Mouse (Mus musculus) layer of hippocampus, postnatal 36 days (tissue): ENCODE data around the gene Pde4b. TPM values are rescaled to one million over a fixed set of nuclear protein-coding genes. Genes with fewer than 3 reads are reported as not detected.

ENCODE experiments used
- DNase-seq, 2 experiments: peaks; one replicate each; pipeline ENCODE4 v3.0.0; 2022
- total RNA-seq, 2 experiments: library from RNA; stranded (reverse); gene quantifications; 2 replicates each; pipeline ENCODE4 v1.2.3; 2021

Gene Pde4b
- total RNA-seq, 2 experiments from 2014 or later, result 65.7 to 71.9 TPM

DNA sequence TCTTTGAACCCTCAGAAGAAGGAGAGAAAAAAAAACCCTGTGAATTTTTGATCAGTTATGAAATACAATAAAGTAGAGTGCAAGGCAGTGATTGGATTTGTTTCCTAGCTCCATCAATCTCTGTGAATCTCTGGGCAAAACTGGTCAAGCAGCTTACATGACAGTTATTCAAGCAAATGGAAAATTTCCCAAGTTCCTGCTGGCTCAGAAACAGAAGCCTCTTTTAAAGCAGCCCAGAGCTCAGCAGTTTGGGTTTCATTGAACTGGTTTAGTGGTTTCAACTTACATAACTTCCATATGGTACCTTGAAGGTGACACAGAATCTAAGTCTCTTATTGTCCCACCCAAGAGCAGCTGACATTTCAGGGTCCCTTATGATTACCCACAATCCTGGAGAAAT lies 210.2 kb downstream of the Pde4b start:
- DNase-seq, result no peak

DNA sequence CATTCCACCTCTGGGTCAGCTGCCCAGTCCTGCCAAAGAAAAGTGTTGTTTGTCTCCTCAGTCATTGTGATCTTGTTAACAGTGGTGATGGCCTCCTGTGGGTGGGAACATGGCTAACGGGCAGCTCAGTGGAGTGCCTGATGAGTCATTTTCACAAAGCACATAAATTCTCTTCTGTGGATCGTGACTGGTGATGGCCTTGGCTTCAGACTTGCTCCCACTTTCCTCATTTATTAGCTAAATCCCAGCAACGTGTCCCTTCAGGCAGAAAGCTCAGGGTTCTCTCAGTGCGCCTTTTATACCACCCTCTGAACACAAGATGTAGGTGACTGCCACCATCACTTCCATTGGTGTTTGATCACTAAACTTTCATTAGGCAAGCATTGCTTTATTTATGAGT lies 215.2 kb downstream of the Pde4b start:
- DNase-seq, result no peak

DNA sequence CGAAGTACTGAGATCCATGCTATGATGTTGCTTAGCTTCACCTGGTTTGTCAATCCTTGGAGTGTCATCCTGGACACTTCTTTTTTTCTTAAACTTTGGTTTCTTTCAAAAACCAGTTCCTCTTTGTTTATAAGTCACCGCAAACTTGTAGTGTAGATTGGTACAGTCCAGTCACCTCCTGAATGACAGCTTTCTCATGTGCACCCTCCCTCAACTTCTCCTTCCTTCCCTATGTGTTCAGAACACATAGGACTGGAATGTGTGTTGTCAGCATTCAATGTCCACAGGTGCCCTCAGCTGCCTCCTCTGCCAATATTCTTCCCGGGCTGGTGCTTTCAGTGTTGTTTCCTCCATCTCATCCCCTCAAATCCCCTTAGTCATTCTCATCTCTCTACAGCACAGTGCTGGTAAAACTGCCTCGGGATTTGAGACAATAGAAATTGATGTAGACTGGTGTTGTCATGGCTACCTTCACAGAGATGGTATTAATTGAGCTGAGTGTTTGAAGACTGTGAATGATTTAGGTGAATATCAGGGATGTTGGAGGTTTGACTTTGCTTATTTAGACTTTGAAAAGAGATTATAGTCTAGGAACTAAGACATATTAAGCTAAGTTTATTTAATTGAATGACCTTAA lies 220.4 kb downstream of the Pde4b start:
- DNase-seq, result no peak

DNA sequence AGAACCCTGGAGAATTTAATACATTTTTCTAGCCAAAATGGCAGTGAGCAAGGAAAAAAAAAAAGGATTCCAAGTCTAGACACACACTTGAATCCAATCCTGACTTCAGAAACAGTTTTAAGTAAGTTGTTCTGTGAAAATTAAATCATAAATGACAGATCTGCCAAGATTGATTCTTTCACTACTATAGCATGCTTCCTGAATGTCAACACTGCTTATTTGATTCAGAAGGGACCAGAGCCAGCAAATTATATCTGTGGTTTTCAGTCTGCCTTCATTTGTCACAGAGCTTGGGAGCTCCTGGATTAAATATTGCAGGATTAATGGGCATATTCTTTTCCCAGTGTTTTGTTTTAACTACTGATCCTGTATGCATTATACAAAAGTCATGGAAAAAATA lies 223.3 kb downstream of the Pde4b start:
- DNase-seq, result no peak

DNA sequence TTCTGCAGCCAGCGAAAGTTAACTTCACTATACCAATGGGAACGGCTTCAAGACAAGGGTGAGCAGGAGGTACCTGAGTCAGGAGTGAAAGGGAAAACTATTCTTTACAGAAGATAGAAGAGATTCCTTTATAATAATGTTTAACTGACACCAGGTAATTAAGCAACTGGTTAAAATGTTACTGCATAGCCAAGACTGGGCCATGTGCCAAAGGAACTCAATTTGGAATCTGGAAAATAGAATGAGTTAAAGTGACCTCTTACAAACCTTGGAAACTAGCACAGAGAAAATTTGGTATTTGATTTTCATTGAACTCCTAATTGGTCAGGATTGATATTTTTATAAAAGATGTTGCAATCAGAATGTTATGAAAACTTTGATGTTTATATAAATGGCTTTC lies 228.7 kb downstream of the Pde4b start:
- DNase-seq, result no peak

DNA sequence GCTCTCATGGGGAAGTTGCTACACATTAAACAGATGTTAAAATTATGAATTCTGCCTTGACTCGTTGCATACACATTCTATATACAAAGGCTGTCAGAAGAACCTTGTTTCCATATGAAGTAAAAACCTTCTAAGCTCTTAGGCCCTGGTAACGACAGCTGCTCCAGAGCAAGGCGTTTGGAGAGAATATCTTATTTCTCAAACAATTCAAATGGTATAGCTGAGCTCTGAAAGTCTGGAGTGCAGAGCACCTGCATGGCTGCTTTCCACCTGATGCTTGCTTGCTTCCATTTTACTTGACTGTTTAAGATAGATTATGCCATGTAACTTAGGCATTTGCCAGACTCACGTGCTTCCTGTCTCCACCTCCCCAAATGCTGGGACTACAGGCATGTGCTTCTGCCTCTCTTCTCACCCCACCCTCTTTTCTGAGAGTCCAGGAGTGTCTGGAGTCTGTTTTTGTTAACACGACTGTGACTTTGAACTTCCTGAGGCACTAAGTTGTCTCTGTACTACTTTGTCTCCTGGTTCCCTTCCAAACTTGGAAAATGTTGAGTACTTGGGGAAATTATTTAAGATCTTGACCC lies 229.4 kb downstream of the Pde4b start:
- no peak for DNase-seq

DNA sequence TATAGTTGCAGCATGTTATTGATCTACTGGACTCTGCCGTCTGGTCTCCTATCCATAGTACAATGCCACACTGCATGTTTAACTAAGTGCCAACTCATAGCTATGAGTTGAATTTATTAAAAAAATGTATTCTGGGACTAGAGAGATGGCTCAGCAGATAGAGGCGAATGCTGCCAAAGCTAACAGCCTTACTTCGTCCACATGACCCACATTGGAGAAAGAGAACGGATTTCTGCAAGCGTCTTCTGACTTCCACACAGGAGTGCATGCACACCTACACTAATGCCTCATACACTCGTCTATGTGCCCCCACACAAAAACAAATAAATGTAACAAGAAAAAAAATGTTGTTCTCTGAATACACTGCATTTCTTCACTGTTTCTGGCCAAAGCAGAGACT lies 231.3 kb downstream of the Pde4b start:
- no peak for DNase-seq

DNA sequence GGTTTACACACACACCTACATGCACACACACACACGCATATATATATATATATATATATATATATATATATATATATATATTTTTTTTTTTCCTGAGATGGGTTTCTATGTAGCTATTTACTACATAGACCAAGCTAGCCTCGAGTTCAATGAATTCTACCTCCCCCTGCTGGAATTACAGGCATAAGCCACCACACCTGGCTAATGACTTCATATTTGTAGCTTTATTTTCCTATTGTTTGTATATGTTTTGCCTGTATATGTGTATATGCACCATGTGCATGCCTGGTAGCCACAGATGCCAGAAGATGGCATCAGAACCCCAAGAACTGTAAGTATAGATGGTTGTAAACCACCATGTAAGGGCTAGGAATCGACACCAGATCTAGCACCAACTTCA lies 234.0 kb downstream of the Pde4b start:
- DNase-seq, result no peak

DNA sequence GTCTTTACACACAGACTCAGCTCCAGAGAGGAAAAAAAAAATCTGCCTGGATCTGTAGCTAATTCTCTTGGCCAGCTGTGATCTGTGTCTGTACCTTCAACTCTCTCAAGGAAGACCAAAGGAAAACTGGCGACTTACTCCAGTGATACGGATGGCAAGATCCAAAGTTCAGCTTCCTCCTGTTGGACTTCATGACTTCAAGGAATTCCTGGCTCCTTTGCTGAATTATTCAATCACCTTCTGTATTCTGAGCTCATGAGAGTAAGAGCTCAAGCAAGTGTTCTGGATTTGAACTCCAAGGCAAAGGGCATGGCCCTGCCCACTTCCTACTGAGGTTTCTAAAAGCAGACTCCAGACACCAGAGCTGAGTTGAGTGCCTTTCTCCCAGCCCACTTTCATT lies 245.0 kb downstream of the Pde4b start:
- no peak for DNase-seq

DNA sequence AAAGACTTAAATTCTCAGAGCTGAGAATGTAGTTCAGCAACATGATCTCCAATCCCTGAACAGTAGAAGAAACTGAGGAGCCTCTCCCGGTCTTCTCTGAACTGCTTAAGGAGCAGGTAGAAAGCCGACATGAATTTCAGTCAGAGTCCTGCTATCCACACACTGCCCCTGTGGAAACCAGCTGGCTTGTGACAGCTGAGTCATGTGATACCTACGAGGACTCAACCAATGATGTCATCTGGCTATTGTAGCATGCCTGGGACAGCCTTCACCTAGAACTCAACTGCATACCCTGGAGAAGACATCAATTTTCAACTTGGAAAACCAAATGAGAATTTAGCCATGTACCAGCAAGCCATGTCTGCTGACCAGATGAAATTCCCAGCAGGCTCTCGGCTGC lies 245.5 kb downstream of the Pde4b start:
- DNase-seq, result no peak

DNA sequence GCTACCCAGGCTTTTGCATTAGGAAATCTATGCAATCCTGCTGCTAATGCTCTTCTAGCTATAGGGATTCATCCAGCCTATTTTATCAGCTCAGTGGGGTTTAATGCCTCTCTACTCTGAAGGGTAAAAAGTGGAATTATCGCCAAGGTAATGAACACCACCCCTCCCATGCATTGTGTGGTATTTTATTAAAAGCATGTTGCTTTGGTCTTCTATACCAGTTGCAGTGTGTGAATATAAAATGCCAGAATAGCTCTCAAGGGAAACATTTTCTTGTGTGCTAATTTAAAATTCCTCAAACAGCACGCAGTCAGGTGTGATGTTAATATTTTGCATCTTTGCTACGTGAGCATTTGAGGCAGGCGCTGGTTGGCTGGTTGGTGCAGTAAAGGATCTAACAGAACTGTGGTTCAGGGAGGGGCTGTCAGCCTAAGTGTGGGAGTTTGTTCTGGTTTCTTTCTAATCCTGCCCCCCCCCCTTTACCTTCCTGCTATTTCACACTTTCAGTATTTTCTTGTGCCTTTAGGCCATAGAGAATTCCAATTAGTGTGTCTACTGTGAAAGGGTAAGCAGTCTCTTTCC lies 259.7 kb downstream of the Pde4b start:
- no peak for DNase-seq

DNA sequence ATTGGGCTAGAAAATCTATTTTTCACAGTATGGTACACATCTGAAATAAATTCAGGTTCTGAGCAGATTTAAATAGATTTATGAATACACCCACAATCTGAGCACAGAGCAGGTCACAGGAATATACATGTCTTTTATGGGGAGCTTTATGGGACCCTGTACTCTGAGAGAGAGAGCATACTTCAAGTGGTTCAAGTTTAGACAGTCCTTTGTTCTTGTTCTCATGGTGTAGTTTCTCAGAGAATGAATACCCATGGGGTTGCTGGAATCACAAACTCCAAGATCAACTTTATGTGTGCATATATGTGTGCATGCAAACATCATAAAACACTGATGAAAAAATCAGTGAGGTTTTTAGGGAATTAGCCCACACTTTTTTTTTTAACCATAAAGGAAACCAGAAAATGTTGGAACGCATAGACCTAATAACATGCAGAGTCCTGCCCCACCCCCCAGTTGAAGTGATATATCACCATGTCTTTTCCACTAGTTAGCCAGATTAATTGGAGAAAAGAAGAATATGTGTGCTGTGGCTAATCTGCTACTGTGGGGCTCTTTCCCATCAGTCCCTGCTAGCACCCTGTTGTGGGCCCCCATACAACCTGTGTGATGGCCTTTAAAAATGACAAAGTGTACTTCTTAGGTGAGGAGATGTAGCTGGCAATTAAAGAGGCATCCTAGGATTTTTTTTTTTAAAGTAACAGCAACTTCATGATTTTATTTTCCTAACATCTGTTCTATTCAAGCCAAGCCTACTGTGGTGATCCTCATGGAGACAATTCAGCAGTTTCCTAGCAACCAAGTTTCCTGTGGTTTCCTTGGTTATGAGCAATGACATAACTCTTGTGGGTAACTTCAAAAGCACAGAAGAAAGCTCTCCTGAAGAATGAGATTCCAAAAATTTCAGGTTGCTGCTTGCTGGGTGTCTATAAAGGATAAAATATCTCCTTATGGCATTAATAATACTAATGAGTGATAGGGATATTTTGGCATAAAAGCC lies 264.4 kb downstream of the Pde4b start:
- DNase-seq, result no peak

DNA sequence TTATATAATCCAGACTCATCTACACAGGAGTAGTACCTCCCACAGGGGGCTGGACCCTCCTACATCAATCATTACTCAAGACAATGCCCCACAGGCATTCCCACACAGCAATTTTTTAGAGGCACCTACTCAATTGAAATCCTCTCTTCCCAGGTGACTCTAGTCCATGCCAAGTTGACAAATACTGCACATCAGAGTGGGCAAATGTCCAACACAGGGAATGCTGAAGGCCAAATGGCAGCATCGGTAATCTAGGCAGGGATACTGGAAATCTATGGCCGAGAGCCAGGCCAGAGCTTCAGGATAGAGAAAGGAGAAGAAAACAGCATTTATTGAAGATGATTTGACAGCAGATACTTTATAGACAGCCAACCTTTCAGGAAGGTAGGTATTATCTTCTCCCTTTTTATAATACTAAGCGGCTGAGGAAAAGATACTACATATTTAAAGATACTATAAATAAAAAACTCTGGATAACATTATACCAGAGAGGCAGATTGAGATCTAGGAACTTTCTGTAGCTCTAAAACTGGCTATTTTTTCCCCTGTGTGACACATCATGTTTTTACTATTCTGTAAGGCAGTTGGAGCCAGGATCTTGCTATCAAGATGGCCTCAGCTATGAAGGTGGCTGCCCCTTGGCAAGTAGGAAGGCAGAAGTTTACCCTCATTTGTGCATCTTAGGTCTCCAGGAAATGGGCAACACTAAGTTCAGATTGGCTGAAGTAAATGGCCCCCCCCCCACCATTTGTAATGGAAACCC lies 266.5 kb downstream of the Pde4b start:
- no peak for DNase-seq

DNA sequence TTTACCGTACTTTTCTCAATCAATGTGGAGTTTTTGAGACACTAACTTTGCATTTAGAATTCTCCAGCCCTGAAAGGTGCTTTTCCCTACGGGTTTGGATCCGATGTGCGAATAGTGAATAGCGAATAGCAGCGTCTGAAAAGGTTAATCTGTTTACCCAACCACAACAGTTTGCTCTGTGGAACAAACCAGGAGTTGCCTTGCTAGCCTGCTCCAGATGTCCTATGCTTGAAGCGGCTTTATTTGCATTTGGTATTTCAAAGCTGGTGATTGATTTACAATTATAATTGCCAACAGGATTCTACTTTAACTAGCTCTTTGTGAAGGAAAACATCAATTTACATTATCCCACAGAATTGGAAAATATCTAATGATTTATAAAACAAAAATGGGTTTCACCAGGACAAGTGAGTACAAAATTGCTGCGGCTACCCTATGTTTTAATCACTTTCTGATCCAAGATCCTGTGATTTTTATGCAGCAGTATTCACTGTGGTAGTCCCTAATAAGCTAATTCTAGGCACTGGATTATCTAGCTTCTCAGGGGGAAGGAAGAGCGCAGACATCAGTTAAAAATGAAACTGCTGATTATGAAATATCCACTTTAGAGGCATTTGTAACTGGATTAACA lies 280.9 kb downstream of the Pde4b start:
- DNase-seq, result no peak

DNA sequence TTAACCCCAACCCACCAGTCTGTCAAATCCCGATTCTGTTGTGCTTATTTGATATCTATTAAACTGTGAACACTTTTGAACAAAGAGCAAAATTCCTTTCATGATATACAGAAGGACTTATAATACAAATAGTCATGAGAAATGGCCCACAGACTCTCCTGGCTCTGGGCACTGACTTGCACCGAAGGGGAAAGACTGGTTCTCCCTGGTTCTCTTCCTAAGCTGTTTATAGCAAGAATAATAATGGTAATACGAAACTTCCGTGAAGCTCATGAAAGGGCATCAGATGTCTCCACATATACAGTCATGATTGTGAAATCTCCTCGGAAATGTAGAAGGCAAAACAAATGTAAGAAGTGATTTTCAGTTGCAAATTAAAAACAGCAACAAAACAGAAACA lies 287.3 kb downstream of the Pde4b start:
- DNase-seq, result no peak

DNA sequence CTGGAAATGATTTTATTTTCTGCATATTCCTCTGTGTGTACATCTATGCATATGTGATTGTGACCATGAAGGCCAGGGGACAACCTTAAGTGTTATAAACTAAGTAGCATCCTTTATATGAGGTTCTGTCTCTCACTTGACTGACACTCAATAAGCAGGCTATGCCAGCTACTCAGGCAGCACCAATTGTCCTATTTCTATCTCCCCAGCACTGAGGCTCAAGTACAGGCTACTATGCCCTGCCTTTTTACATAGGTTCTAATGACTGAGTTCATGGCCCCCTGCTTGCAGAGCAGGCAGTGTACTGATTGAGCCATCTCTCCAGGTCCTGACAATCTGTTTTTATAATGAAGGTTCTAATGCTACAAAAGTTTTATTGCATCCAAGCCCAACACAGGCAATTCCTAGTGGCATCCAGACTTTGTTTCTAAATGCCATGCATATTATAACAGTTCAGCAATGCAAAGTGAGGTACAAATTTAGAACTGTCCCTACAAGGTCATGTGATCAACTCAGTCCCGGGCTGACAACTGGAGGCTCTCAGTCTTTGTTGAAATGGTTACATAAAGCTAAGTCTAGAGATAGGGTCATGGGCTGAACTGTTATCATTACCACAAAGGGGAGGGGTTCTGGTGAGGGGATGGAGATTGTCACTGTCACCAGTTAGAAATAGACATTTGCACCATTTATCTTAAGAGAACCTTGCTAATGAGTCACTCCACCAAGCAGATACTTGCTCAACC lies 295.6 kb downstream of the Pde4b start:
- DNase-seq, result no peak

DNA sequence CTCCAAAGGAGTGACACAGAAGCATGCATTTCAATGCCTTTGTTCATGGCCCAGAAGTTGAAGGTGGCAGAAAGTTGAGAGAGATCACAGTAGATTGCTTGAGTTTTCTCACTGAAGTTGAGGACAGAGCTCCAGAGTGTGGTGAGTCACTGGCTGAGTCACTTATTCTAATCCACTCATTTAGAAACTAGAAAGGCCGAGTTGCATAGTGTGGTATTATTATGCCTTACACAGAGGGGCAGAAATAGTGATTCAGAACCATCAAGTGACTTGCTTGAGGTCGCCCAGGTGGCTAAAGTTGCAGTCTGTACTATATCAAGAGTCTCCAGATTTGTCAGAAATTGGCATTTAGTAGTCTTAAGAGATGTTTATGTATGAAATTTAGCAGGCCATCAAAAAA lies 306.3 kb downstream of the Pde4b start:
- DNase-seq, result no peak

DNA sequence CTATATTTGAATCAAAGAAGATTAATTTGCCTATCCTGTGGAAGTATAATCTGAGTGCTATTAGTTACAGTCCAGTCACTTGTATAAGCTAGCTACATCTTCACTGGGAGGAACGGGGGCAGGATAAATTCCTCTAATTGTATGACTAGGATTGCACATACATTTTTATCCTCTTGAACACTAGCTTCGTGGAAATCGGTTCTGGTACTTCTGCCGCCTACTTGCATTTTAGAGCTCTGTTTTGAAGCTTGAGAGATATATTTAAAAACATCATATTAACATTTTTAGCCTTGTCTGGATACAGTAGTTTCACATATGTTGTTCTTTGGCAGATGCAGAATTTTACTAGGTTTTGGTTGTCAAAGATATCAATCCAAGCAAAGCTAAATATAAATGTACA lies 310.0 kb downstream of the Pde4b start:
- no peak for DNase-seq

DNA sequence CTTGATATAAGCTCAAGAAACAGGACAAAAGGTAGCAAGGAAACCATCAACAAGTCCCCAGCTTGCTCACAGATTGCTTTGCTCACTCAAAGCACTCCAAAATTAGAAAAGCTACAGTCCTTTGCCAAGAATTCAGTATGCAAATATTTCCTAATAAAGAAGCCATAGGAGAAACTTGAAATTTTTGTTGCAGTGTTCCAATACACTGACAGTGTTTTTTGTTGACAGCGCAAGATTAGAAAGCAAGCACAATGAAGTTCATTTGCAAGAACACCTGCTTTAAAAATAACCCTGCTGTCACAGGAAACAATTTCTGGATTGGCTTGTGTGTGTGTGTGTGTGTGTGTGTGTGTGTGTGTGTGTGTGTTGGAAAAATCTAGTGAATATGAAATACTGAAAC lies 311.2 kb downstream of the Pde4b start:
- DNase-seq, result no peak

DNA sequence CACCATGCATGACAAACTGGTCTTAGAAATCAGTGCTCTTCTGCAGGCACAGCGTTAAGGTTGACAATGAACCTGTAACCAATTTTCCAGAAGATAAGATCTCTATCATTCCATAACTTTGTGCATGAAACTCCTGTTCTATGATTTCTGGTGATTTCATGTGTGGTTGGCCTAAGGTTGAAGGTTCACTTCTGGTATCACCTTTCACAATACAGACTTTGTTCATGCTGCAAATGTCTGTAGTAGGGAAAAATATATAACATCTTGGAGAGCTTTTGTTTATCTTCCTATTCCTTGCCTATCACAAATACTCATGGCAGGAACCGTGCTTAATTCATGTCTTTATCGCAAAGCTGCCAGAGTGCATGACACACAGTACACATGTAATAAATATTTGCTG lies 319.5 kb downstream of the Pde4b start:
- no peak for DNase-seq

DNA sequence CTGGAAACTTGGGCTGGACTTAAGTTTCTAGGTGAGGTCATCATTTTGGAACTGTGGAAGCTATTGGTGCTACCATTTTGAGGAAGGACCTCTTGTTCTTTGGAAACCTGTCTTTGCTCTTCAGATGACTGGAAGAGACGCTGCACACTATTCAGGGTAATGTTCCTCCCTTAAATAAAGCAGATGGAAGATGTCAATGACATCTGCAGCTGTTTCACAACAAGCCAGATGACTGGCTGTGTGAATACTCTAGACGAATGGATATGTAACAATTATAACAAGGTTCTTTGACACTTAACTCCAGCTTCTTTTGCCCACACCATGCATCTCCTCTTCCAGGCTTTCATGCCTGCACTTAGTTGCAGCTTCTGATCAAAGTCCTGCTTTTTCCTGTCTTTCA lies 320.8 kb downstream of the Pde4b start:
- DNase-seq, result no peak
